Mouse (Mus musculus): ENCODE results near the gene Asb4.

GRCm38 (mm10) chr6:5380624-5381252 lies 2.4 kb upstream of the Asb4 start:
- no peak for TF ChIP-seq CTCF (IDR thresholded peaks at IDR 0.05)
- TF ChIP-seq EP300 (IDR thresholded peaks at IDR 0.05), result no peak

Measured in lung, postnatal 0 days (tissue).